Mouse (Mus musculus) midbrain, postnatal 0 days (tissue): ENCODE results near the gene Pold3. TPM values are rescaled to one million over a fixed set of nuclear protein-coding genes. Genes with fewer than 3 reads are reported as not detected.

Experiments
- ATAC-seq: fragments of 200-750 bp; cut with Nextera tagmentation; 2 replicates; pipeline ENCODE4 v1.8.0; 2017; ENCODE audit warnings: moderate number of reproducible peaks, mild to moderate bottlenecking, moderate TSS enrichment, moderate library complexity; ENCODE audit not compliant: low FRiP score
- DNase-seq: peaks from one replicate; pipeline ENCODE4 v3.0.0-alpha.2; 2015; ENCODE audit warnings: low spot score
- H3K27ac ChIP-seq: fragments of 300-500 bp; sonication (generic); 2 replicates; pipeline ENCODE4 v1.5.1; 2014; ENCODE audit warnings: low read depth, mild to moderate bottlenecking, low read length, mixed read lengths
- H3K27me3 ChIP-seq: fragments of 300-500 bp; sonication (generic); 2 replicates; pipeline ENCODE4 v1.6.1; 2014; ENCODE audit warnings: low read length, control low read depth, mixed read lengths; ENCODE audit not compliant: insufficient read depth
- H3K36me3 ChIP-seq: fragments of 300-500 bp; sonication (generic); 2 replicates; pipeline ENCODE4 v1.6.1; 2014; ENCODE audit warnings: low read length, control low read depth, mixed read lengths; ENCODE audit not compliant: insufficient read depth
- H3K4me1 ChIP-seq: fragments of 300-500 bp; sonication (generic); 2 replicates; pipeline ENCODE4 v1.6.1; 2014; ENCODE audit warnings: mild to moderate bottlenecking, control low read depth, antibody characterized with exemption, low read length, mixed read lengths; ENCODE audit not compliant: insufficient read depth
- H3K4me2 ChIP-seq: fragments of 300-500 bp; sonication (generic); 2 replicates; pipeline ENCODE4 v1.6.1; 2014; ENCODE audit warnings: low read depth, mild to moderate bottlenecking, low read length, mixed read lengths; ENCODE audit not compliant: poor library complexity, severe bottlenecking
- H3K4me3 ChIP-seq: fragments of 300-500 bp; sonication (generic); 2 replicates; pipeline ENCODE4 v1.5.1; 2014; ENCODE audit warnings: low read depth, mild to moderate bottlenecking, low read length, moderate library complexity
- H3K9ac ChIP-seq: fragments of 300-500 bp; sonication (generic); replicated peaks from 2 replicates; pipeline ENCODE4 v1.6.1; 2014; ENCODE audit warnings: mild to moderate bottlenecking, low read length, moderate library complexity, mixed read lengths; ENCODE audit not compliant: poor library complexity, severe bottlenecking
- H3K9me3 ChIP-seq: fragments of 300-500 bp; sonication (generic); 2 replicates; pipeline ENCODE4 v1.6.1; 2016; ENCODE audit warnings: low read length, control low read depth
- CTCF ChIP-seq: IDR thresholded peaks from 2 replicates; pipeline ENCODE4 v1.5.1; 2016; ENCODE audit warnings: antibody characterized with exemption, mild to moderate bottlenecking
- WGBS: fragments of 180-500 bp; shearing (Covaris S2); extraction: QIAGEN DNeasy Blood & Tissue Kit; methylation state at CpG from one replicate; pipeline ENCODE4 v1.1.7; 2014; 5-methylcytosine and 5-hydroxymethylcytosine counted together
- polyA plus RNA-seq: library from polyadenylated mRNA; unstranded; fragments of >200 nt; fragmentation: Nextera tagmentation; extraction: Ambion mirVana; gene quantifications from 2 replicates; pipeline ENCODE4 v1.2.1, GENCODE M21; 2015
- total RNA-seq: library from RNA; depleted of rRNA; stranded (reverse); fragments of >200 nt; gene quantifications from 2 replicates; pipeline ENCODE4 v1.2.3, GENCODE M21; 2014; rRNA removed

The Pold3 gene
- total RNA-seq (35.5 and 37.7 TPM in 2 replicates), polyA plus RNA-seq (40.5 and 42.6 TPM in 2 replicates)

GRCm38 (mm10) chr7:100121376-100121789 lies at the start of gene Pold3:
Gene Pold3 (minus strand): TSS chr7:100121565.
- peak; percentile 53 for TF ChIP-seq CTCF
- H3K4me1 ChIP-seq, result no peaks in the 10 kb centered on the region
- peak within 1 kb of the TSS; percentile 64 for H3K4me2 ChIP-seq
- under 1% methylated on average over 33 of the region's 33 CpGs for WGBS
- H3K9me3 ChIP-seq, result no peaks in the 10 kb centered on the region
- ATAC-seq (peak; percentile 95), DNase-seq (peak; percentile 98)
- H3K36me3 ChIP-seq, result peaks cover 6% of the 10 kb centered on the region
- H3K27ac ChIP-seq, result peak within 1 kb of the TSS; percentile 48
- peak within 1 kb of the TSS; percentile 83 for H3K4me3 ChIP-seq
- H3K27me3 ChIP-seq, result no peaks in the 10 kb centered on the region
- H3K9ac ChIP-seq, result peak within 1 kb of the TSS; percentile 71

GRCm38 (mm10) chr7:100170756-100171155 lies 49.4 kb upstream of the Pold3 start:
- Histone ChIP-seq H3K36me3 (no peaks in the 10 kb centered on the region), H3K9me3 (no peaks in the 10 kb centered on the region), H3K4me3 (no peak overlapping the region), H3K9ac (no peak overlapping the region), H3K27ac (no peak overlapping the region), H3K4me2 (no peak overlapping the region), H3K27me3 (no peaks in the 10 kb centered on the region), H3K4me1 (no peaks in the 10 kb centered on the region)
- WGBS, result 61% methylated on average over 4 of the region's 4 CpGs
- no peak for ATAC-seq
- TF ChIP-seq CTCF, result no peak
- DNase-seq, result no peak

- TF ChIP-seq CTCF, result no peak
- no peaks in the 10 kb centered on the region for H3K4me1 ChIP-seq
- H3K4me3 ChIP-seq, result no peak overlapping the region
- H3K27ac ChIP-seq, result no peak overlapping the region
- ATAC-seq, result no peak
- 81% methylated on average over 11 of the region's 11 CpGs for WGBS
- no peak overlapping the region for H3K9ac ChIP-seq
- no peaks in the 10 kb centered on the region for H3K9me3 ChIP-seq
- H3K36me3 ChIP-seq, result no peaks in the 10 kb centered on the region
- no peaks in the 10 kb centered on the region for H3K27me3 ChIP-seq
- no peak for DNase-seq
- no peak overlapping the region for H3K4me2 ChIP-seq
These were observed 47.3 kb upstream of the Pold3 start for GRCm38 (mm10) chr7:100168654-100169053.

- Histone ChIP-seq H3K4me2 (no peak overlapping the region), H3K4me1 (no peaks in the 10 kb centered on the region), H3K27me3 (no peaks in the 10 kb centered on the region), H3K9me3 (no peaks in the 10 kb centered on the region), H3K27ac (no peak overlapping the region), H3K4me3 (no peak overlapping the region), H3K36me3 (no peaks in the 10 kb centered on the region), H3K9ac (no peak overlapping the region)
- WGBS, result 79% methylated on average over 4 of the region's 4 CpGs
- TF ChIP-seq CTCF, result no peak
- no peak for ATAC-seq
- DNase-seq, result no peak
These were observed 42.1 kb upstream of the Pold3 start for GRCm38 (mm10) chr7:100163506-100163905.

GRCm38 (mm10) chr7:100160006-100160405 lies 38.6 kb upstream of the Pold3 start:
- no peaks in the 10 kb centered on the region for H3K36me3 ChIP-seq
- TF ChIP-seq CTCF, result no peak
- no peaks in the 10 kb centered on the region for H3K4me1 ChIP-seq
- peak overlapping the region; percentile 93; the same call in 1 of the 2 replicates for H3K9ac ChIP-seq
- ATAC-seq (peak; percentile 17; the same call in 1 of the 2 replicates), DNase-seq (no peak)
- peak overlapping the region; percentile 77 for H3K4me3 ChIP-seq
- peak overlapping the region; percentile 93; the same call in 1 of the 2 replicates for H3K27ac ChIP-seq
- 67% methylated on average over 7 of the region's 7 CpGs for WGBS
- peak overlapping the region; percentile 84 for H3K4me2 ChIP-seq
- no peaks in the 10 kb centered on the region for H3K27me3 ChIP-seq
- H3K9me3 ChIP-seq, result no peaks in the 10 kb centered on the region

GRCm38 (mm10) chr7:100159105-100159841 lies 37.9 kb upstream of the Pold3 start, which contains the start of gene Lipt2:
Gene Lipt2 (plus strand): TSS chr7:100159277.
- DNase-seq (peak; percentile 90), ATAC-seq (peak; percentile 96)
- Histone ChIP-seq H3K9me3 (no peaks in the 10 kb centered on the region), H3K4me2 (peak within 1 kb of the TSS; percentile 84), H3K9ac (peak within 1 kb of the TSS; percentile 93), H3K36me3 (no peaks in the 10 kb centered on the region), H3K4me1 (no peaks in the 10 kb centered on the region), H3K27me3 (no peaks in the 10 kb centered on the region), H3K4me3 (peak within 1 kb of the TSS; percentile 77), H3K27ac (peak within 1 kb of the TSS; percentile 93)
- WGBS, result under 1% methylated on average over 65 of the region's 78 CpGs
- TF ChIP-seq CTCF, result peak; percentile 24; the same call in 1 of the 2 replicates
